Mouse (Mus musculus): ENCODE data around the gene Gm28048. TPM values are rescaled to one million over a fixed set of nuclear protein-coding genes. Genes with fewer than 3 reads are reported as not detected.

Gm28048 gene
- polyA plus RNA-seq, 1 experiment = 5.4 TPM

- Histone ChIP-seq H3K4me3 (ENCODE audit: insufficient read depth, low read depth, low read length) (no peak overlapping the region), H3K4me1 (ENCODE audit: control insufficient read depth, insufficient read depth, insufficient read length, low read length) (no peaks in the 10 kb centered on the region), H3K27ac (replicated peaks; ENCODE audit: low read depth, low read length) (no peak overlapping the region)
These were observed 84.2 kb downstream of the Gm28048 start for GRCm38 (mm10) chr11:22897642-22898041.

- Histone ChIP-seq H3K4me1 (ENCODE audit: control insufficient read depth, insufficient read depth, insufficient read length, low read length) (no peaks in the 10 kb centered on the region), H3K4me3 (ENCODE audit: insufficient read depth, low read depth, low read length) (no peak overlapping the region), H3K27ac (replicated peaks; ENCODE audit: low read depth, low read length) (no peak overlapping the region)
These were observed 84.8 kb downstream of the Gm28048 start for GRCm38 (mm10) chr11:22897127-22897526.

- Histone ChIP-seq H3K4me1 (ENCODE audit: control insufficient read depth, insufficient read depth, insufficient read length, low read length) (peaks cover 5% of the 10 kb centered on the region; the same call in 1 of the 2 replicates), H3K27ac (replicated peaks; ENCODE audit: low read depth, low read length) (no peak overlapping the region), H3K4me3 (ENCODE audit: insufficient read depth, low read depth, low read length) (no peak overlapping the region)
These were observed 88.8 kb downstream of the Gm28048 start for GRCm38 (mm10) chr11:22893075-22893474.

GRCm38 (mm10) chr11:22892466-22892865 lies 89.4 kb downstream of the Gm28048 start:
- peaks cover 5% of the 10 kb centered on the region; the same call in 1 of the 2 replicates for H3K4me1 ChIP-seq (ENCODE audit: control insufficient read depth, insufficient read depth, insufficient read length, low read length)
- H3K27ac ChIP-seq (replicated peaks; ENCODE audit: low read depth, low read length) = no peak overlapping the region
- H3K4me3 ChIP-seq (ENCODE audit: insufficient read depth, low read depth, low read length) = no peak overlapping the region

- Histone ChIP-seq H3K4me1 (ENCODE audit: control insufficient read depth, insufficient read depth, insufficient read length, low read length) (peaks cover 5% of the 10 kb centered on the region; the same call in 1 of the 2 replicates), H3K27ac (replicated peaks; ENCODE audit: low read depth, low read length) (no peak overlapping the region), H3K4me3 (ENCODE audit: insufficient read depth, low read depth, low read length) (no peak overlapping the region)
These were observed 90.0 kb downstream of the Gm28048 start for GRCm38 (mm10) chr11:22891876-22892275.

- Histone ChIP-seq H3K4me3 (ENCODE audit: insufficient read depth, low read depth, low read length) (no peak overlapping the region), H3K4me1 (ENCODE audit: control insufficient read depth, insufficient read depth, insufficient read length, low read length) (peaks cover 5% of the 10 kb centered on the region; the same call in 1 of the 2 replicates), H3K27ac (replicated peaks; ENCODE audit: low read depth, low read length) (no peak overlapping the region)
These were observed 90.6 kb downstream of the Gm28048 start for GRCm38 (mm10) chr11:22891242-22891641.

GRCm38 (mm10) chr11:22889224-22889623 lies 92.7 kb downstream of the Gm28048 start:
- H3K4me3 ChIP-seq (ENCODE audit: insufficient read depth, low read depth, low read length) = no peak overlapping the region
- no peak overlapping the region for H3K27ac ChIP-seq (replicated peaks; ENCODE audit: low read depth, low read length)

GRCm38 (mm10) chr11:22886991-22887390 lies 94.9 kb downstream of the Gm28048 start:
- no peak overlapping the region for H3K27ac ChIP-seq (replicated peaks; ENCODE audit: low read depth, low read length)
- H3K4me3 ChIP-seq (ENCODE audit: insufficient read depth, low read depth, low read length) = no peak overlapping the region

More at GRCm38 (mm10) chr11:22889224-22889623, 92.7 kb downstream of the Gm28048 start:
- peaks cover 5% of the 10 kb centered on the region; the same call in 1 of the 2 replicates for H3K4me1 ChIP-seq (ENCODE audit: control insufficient read depth, insufficient read depth, insufficient read length, low read length)

GRCm38 (mm10) chr11:22885350-22885749 lies 96.5 kb downstream of the Gm28048 start:
- Histone ChIP-seq H3K27ac (replicated peaks; ENCODE audit: low read depth, low read length) (no peak overlapping the region), H3K4me3 (ENCODE audit: insufficient read depth, low read depth, low read length) (no peak overlapping the region), H3K4me1 (ENCODE audit: control insufficient read depth, insufficient read depth, insufficient read length, low read length) (no peaks in the 10 kb centered on the region)

More at GRCm38 (mm10) chr11:22886991-22887390, 94.9 kb downstream of the Gm28048 start:
- peaks cover 5% of the 10 kb centered on the region; the same call in 1 of the 2 replicates for H3K4me1 ChIP-seq (ENCODE audit: control insufficient read depth, insufficient read depth, insufficient read length, low read length)

- no peak overlapping the region for H3K27ac ChIP-seq (replicated peaks; ENCODE audit: low read depth, low read length)
- no peak overlapping the region for H3K4me3 ChIP-seq (ENCODE audit: insufficient read depth, low read depth, low read length)
- peaks cover 3% of the 10 kb centered on the region; the same call in 1 of the 2 replicates for H3K4me1 ChIP-seq (ENCODE audit: control insufficient read depth, insufficient read depth, insufficient read length, low read length)
These were observed 98.2 kb downstream of the Gm28048 start for GRCm38 (mm10) chr11:22883676-22884075.

GRCm38 (mm10) chr11:22882926-22883325 lies 99.0 kb downstream of the Gm28048 start:
- Histone ChIP-seq H3K4me1 (ENCODE audit: control insufficient read depth, insufficient read depth, insufficient read length, low read length) (peaks cover 3% of the 10 kb centered on the region; the same call in 1 of the 2 replicates), H3K27ac (replicated peaks; ENCODE audit: low read depth, low read length) (no peak overlapping the region), H3K4me3 (ENCODE audit: insufficient read depth, low read depth, low read length) (no peak overlapping the region)

- Histone ChIP-seq H3K27ac (replicated peaks; ENCODE audit: low read depth, low read length) (0 out of 2 replicates have a peak overlapping the region, but pooled peaks have one; percentile 34), H3K4me3 (ENCODE audit: insufficient read depth, low read depth, low read length) (no peak overlapping the region), H3K4me1 (ENCODE audit: control insufficient read depth, insufficient read depth, insufficient read length, low read length) (peaks cover 3% of the 10 kb centered on the region; the same call in 1 of the 2 replicates)
These were observed 101.3 kb downstream of the Gm28048 start for GRCm38 (mm10) chr11:22880383-22881172.

GRCm38 (mm10) chr11:22879645-22880044 lies 102.2 kb downstream of the Gm28048 start:
- Histone ChIP-seq H3K4me3 (ENCODE audit: insufficient read depth, low read depth, low read length) (no peak overlapping the region), H3K27ac (replicated peaks; ENCODE audit: low read depth, low read length) (no peak overlapping the region), H3K4me1 (ENCODE audit: control insufficient read depth, insufficient read depth, insufficient read length, low read length) (peaks cover 3% of the 10 kb centered on the region; the same call in 1 of the 2 replicates)

- Histone ChIP-seq H3K4me3 (ENCODE audit: insufficient read depth, low read depth, low read length) (no peak overlapping the region), H3K27ac (replicated peaks; ENCODE audit: low read depth, low read length) (no peak overlapping the region), H3K4me1 (ENCODE audit: control insufficient read depth, insufficient read depth, insufficient read length, low read length) (peaks cover 12% of the 10 kb centered on the region; the same call in 1 of the 2 replicates)
These were observed 105.1 kb downstream of the Gm28048 start for GRCm38 (mm10) chr11:22876680-22877330.

GRCm38 (mm10) chr11:22875279-22875678 lies 106.6 kb downstream of the Gm28048 start:
- Histone ChIP-seq H3K4me1 (ENCODE audit: control insufficient read depth, insufficient read depth, insufficient read length, low read length) (peaks cover 17% of the 10 kb centered on the region; the same call in 1 of the 2 replicates), H3K27ac (replicated peaks; ENCODE audit: low read depth, low read length) (no peak overlapping the region)

More at GRCm38 (mm10) chr11:22875279-22875678, 106.6 kb downstream of the Gm28048 start:
- no peak overlapping the region for H3K4me3 ChIP-seq (ENCODE audit: insufficient read depth, low read depth, low read length)
